Comparison of ENCODE assay signal across 19 mouse cellular contexts in genomic region chr19:25184076-25184475, GRCm38 (mm10). TPM values are rescaled to one million over a fixed set of nuclear protein-coding genes. Genes with fewer than 3 reads are reported as not detected.
DNase-seq lines count a peak whose midpoint lies in the region; ATAC-seq and TF ChIP-seq lines count a peak whose summit lies in the region.
"Had no signal": no experiment of that assay in that cellular context is flagged by ENCODE, and none has a peak within 500 bp of the region (broad histone marks: within the 10 kb centered on the region; RNA-seq: fewer than 3 reads in every experiment).

No protein-coding gene starts in this region.

- peak; percentile 17 for DNase-seq in adrenal gland, postnatal 10 days
- no peak for DNase-seq in adrenal gland, adult 8-10 months
- DNase-seq in heart, postnatal 0 days (ENCODE audit: low spot score): no peak
- no peak for DNase-seq in kidney, adult 11 months
- peak; percentile 23 for DNase-seq in brain, embryonic 14.5 days (ENCODE audit: low read depth)
- DNase-seq in left cerebral cortex, postnatal 36 days (ENCODE audit: low spot score in 2 of 2): no peak
- DNase-seq: cerebellum, adult 18-20 months; heart, adult 11 months; kidney, adult 8-10 months; lung, adult 18-20 months had no signal

- H3K27me3 ChIP-seq in heart, postnatal 0 days (ENCODE audit: control insufficient read depth, insufficient read depth, low read length): no peaks in the 10 kb centered on the region
- no peaks in the 10 kb centered on the region for H3K27me3 ChIP-seq in heart, embryonic 12.5 days (replicated peaks)
- H3K27me3 ChIP-seq in kidney, embryonic 16.5 days (ENCODE audit: insufficient read depth, low read length): no peaks in the 10 kb centered on the region
- H3K27me3 ChIP-seq: neural tube, embryonic 13.5 days had no signal

- H3K9me3 ChIP-seq in heart, postnatal 0 days (replicated peaks; ENCODE audit: control insufficient read depth, low read length): no peaks in the 10 kb centered on the region
- no peaks in the 10 kb centered on the region for H3K9me3 ChIP-seq in heart, embryonic 12.5 days (replicated peaks)
- no peaks in the 10 kb centered on the region for H3K9me3 ChIP-seq in kidney, embryonic 16.5 days (ENCODE audit: low read length)
- H3K9me3 ChIP-seq: midbrain, embryonic 10.5 days; neural tube, embryonic 13.5 days had no signal

- TF ChIP-seq CTCF in heart, postnatal 0 days (IDR thresholded peaks at IDR 0.05; ENCODE audit: low read depth): no peak
- TF ChIP-seq CTCF in brain, embryonic 14.5 days (IDR thresholded peaks at IDR 0.05; ENCODE audit: borderline replicate concordance, extremely low read depth, insufficient read depth, insufficient read length): no peak

- WGBS in heart, postnatal 0 days: 80% methylated on average over 7 of the region's 7 CpGs
- WGBS in heart, embryonic 12.5 days: 83% methylated on average over 7 of the region's 7 CpGs
- 53% methylated on average over 7 of the region's 7 CpGs for WGBS in kidney, embryonic 16.5 days

- peaks cover 19% of the 10 kb centered on the region for H3K4me1 ChIP-seq in heart, postnatal 0 days (ENCODE audit: control insufficient read depth, insufficient read depth)
- H3K4me1 ChIP-seq in heart, embryonic 12.5 days (replicated peaks): peaks cover 42% of the 10 kb centered on the region
- H3K4me1 ChIP-seq in kidney, embryonic 16.5 days (ENCODE audit: insufficient read depth, low read length): peaks cover 29% of the 10 kb centered on the region

- no peaks in the 10 kb centered on the region; the same call in 1 of the 2 replicates for H3K36me3 ChIP-seq in heart, postnatal 0 days (replicated peaks; ENCODE audit: control insufficient read depth, insufficient read depth, low read length)
- no peaks in the 10 kb centered on the region for H3K36me3 ChIP-seq in heart, embryonic 12.5 days
- H3K36me3 ChIP-seq in kidney, embryonic 16.5 days (ENCODE audit: insufficient read depth, low read length): no peaks in the 10 kb centered on the region
- H3K36me3 ChIP-seq: G1E; midbrain, embryonic 10.5 days; neural tube, embryonic 13.5 days had no signal

- no peak for TF ChIP-seq EP300 in heart, postnatal 0 days (IDR thresholded peaks at IDR 0.05; ENCODE audit: low read depth)

- H3K9ac ChIP-seq in heart, postnatal 0 days (replicated peaks; ENCODE audit: low read depth, low read length): no peak overlapping the region
- no peak overlapping the region for H3K9ac ChIP-seq in heart, embryonic 12.5 days
- no peak overlapping the region for H3K9ac ChIP-seq in kidney, embryonic 16.5 days (replicated peaks; ENCODE audit: low read length)
- H3K9ac ChIP-seq: neural tube, embryonic 13.5 days had no signal

- no peak overlapping the region for H3K4me2 ChIP-seq in heart, postnatal 0 days (ENCODE audit: low read depth, low read length)
- H3K4me2 ChIP-seq in heart, embryonic 12.5 days: no peak overlapping the region
- no peak overlapping the region for H3K4me2 ChIP-seq in kidney, embryonic 16.5 days (replicated peaks; ENCODE audit: low read depth, low read length)
- H3K4me2 ChIP-seq: neural tube, embryonic 13.5 days had no signal

- H3K4me3 ChIP-seq in heart, postnatal 0 days (ENCODE audit: low read depth, low read length): no peak overlapping the region
- H3K4me3 ChIP-seq in heart, embryonic 12.5 days: no peak overlapping the region
- no peak overlapping the region for H3K4me3 ChIP-seq in kidney, embryonic 16.5 days (ENCODE audit: low read length)
- H3K4me3 ChIP-seq: erythroblast, embryonic 14.5 days; midbrain, embryonic 10.5 days; neural tube, embryonic 13.5 days had no signal

- no peak for ATAC-seq in heart, postnatal 0 days (ENCODE audit: insufficient read depth, low read depth)
- ATAC-seq in heart, embryonic 12.5 days (ENCODE audit: insufficient number of reproducible peaks, low FRiP score): no peak
- ATAC-seq in kidney, embryonic 16.5 days (ENCODE audit: low FRiP score, low TSS enrichment): no peak
- ATAC-seq: CD4-positive, CD25-positive, alpha-beta regulatory T cell, adult 4 months; forebrain, embryonic 14.5 days had no signal

- H3K27ac ChIP-seq in heart, postnatal 0 days (ENCODE audit: low read depth): peak overlapping the region; percentile 34; the same call in 1 of the 2 replicates
- H3K27ac ChIP-seq in heart, embryonic 12.5 days (ENCODE audit: poor library complexity, severe bottlenecking): no peak overlapping the region
- peak overlapping the region; percentile 77 for H3K27ac ChIP-seq in kidney, embryonic 16.5 days (ENCODE audit: low read length)
- H3K27ac ChIP-seq: midbrain, embryonic 10.5 days; neural tube, embryonic 13.5 days had no signal

- TF ChIP-seq POLR2A in brain, embryonic 14.5 days (IDR thresholded peaks at IDR 0.05; ENCODE audit: borderline replicate concordance, extremely low read depth, insufficient read depth, insufficient read length, poor library complexity, severe bottlenecking): no peak

- intact Hi-C loops in left cerebral cortex, postnatal 36 days (cut with DNase I): no loop called here

RNA-seq across cellular contexts. Expression of gene Kank1, which starts 52.7 kb away (rescaled TPM):
- 10 to 100 TPM; 25.5 to 34.1 TPM for total RNA-seq in adrenal gland, postnatal 10 days (2021)
- total RNA-seq in adrenal gland, adult 8-10 months (2022): 10 to 100 TPM in 3 of 4 experiments, 1 to 10 TPM in 1; 8.9 to 18.6 (median 16.8) TPM
- total RNA-seq in heart, postnatal 0 days (2014; rRNA removed; ENCODE audit: low replicate concordance): 41.2 and 53.5 TPM in 2 replicates
- polyA plus RNA-seq in heart, postnatal 0 days (2015; fragmentation: Nextera tagmentation; extraction: Ambion mirVana): 26.2 and 27.0 TPM in 2 replicates
- 81.5 and 82.8 TPM in 2 replicates for polyA plus RNA-seq in heart, embryonic 12.5 days (2016; fragmentation: Nextera tagmentation; extraction: Ambion mirVana)
- 30.9 and 32.8 TPM in 2 replicates for polyA plus RNA-seq in kidney, embryonic 16.5 days (2015; fragmentation: Nextera tagmentation; extraction: Ambion mirVana)
- polyA plus RNA-seq in brain, embryonic 14.5 days (2012; rRNA removed): 3.8 and 8.7 TPM in 2 replicates
- total RNA-seq in left cerebral cortex, postnatal 36 days (2021): 10 to 100 TPM; 17.5 to 17.9 TPM
- total RNA-seq: common myeloid progenitor, adult 5-6 weeks had no signal
- polyA plus RNA-seq: CD4-positive, CD25-positive, alpha-beta regulatory T cell, adult 4 months; erythroblast, embryonic 14.5 days; G1E had no signal

Comparison
In these comparisons a context has a peak if more than half of its experiments do, and no peak if none do; other contexts are left out.
1. DNase-seq: peak in adrenal gland, postnatal 10 days (single experiment) and brain, embryonic 14.5 days (single experiment); none in adrenal gland, adult 8-10 months (single experiment), heart, postnatal 0 days (single experiment), kidney, adult 11 months (single experiment) and left cerebral cortex, postnatal 36 days (0 of 2).